Mouse (Mus musculus) cortical plate, adult 2 months (tissue): Measurements from ENCODE around the gene Cpn2. TPM values are rescaled to one million over a fixed set of nuclear protein-coding genes. Genes with fewer than 3 reads are reported as not detected.

Experiments
- H3K27ac ChIP-seq: fragments of 200-500 bp; 2 replicates; pipeline ENCODE4 v1.5.1; 2012; ENCODE audit warnings: low read length, control low read depth, inconsistent platforms; ENCODE audit not compliant: insufficient read depth
- H3K4me1 ChIP-seq: fragments of 200-500 bp; 2 replicates; pipeline ENCODE4 v1.6.1; 2011; ENCODE audit warnings: low read length; ENCODE audit not compliant: control insufficient read depth, insufficient read depth
- H3K4me3 ChIP-seq: fragments of 200-500 bp; 2 replicates; pipeline ENCODE4 v1.5.1; 2011; ENCODE audit warnings: mild to moderate bottlenecking, low read length, control low read depth; ENCODE audit not compliant: insufficient read depth
- CTCF ChIP-seq: fragments of 200-500 bp; IDR thresholded peaks from 2 replicates; pipeline ENCODE4 v1.5.1; 2011; ENCODE audit warnings: mild to moderate bottlenecking, control low read depth, low read length; ENCODE audit not compliant: insufficient read depth; ENCODE audit errors: extremely low read depth
- POLR2A ChIP-seq: fragments of 200-500 bp; IDR thresholded peaks from 2 replicates; pipeline ENCODE4 v1.6.1; 2011; ENCODE audit warnings: mild to moderate bottlenecking, low read length, control low read depth; ENCODE audit not compliant: insufficient read depth; ENCODE audit errors: extremely low read depth
- polyA plus RNA-seq: library from polyadenylated mRNA; depleted of rRNA; stranded (reverse); fragments of >200 nt; gene quantifications from 2 replicates; pipeline ENCODE4 v1.2.3, GENCODE M21; 2012; rRNA removed

Cpn2 gene
- not detected in 2 replicates for polyA plus RNA-seq

GRCm38 (mm10) chr16:30267359-30267758, at the start of gene Cpn2:
Cpn2 (minus strand) TSS chr16:30267499.
- H3K4me3 ChIP-seq = no peak within 1 kb of the TSS
- no peak for TF ChIP-seq CTCF
- no peak for TF ChIP-seq POLR2A
- H3K4me1 ChIP-seq = no peaks in the 10 kb centered on the region; the same call in 1 of the 2 replicates
- no peak within 1 kb of the TSS for H3K27ac ChIP-seq

GRCm38 (mm10) chr16:30314236-30314635, 46.9 kb upstream of the Cpn2 start:
- H3K27ac ChIP-seq = no peak overlapping the region
- H3K4me1 ChIP-seq = no peaks in the 10 kb centered on the region
- TF ChIP-seq POLR2A = no peak
- TF ChIP-seq CTCF = no peak
- no peak overlapping the region for H3K4me3 ChIP-seq

- Histone ChIP-seq H3K4me1 (no peaks in the 10 kb centered on the region), H3K4me3 (peak within 1 kb of the TSS; percentile 29), H3K27ac (no peak within 1 kb of the TSS)
- TF ChIP-seq CTCF (no peak), POLR2A (no peak)
Measured at GRCm38 (mm10) chr16:30310647-30311046, 43.3 kb upstream of the Cpn2 start, which contains the start of gene Gp5. Gp5 (minus strand) TSS chr16:30310779.

GRCm38 (mm10) chr16:30310171-30310515, 42.8 kb upstream of the Cpn2 start:
- Histone ChIP-seq H3K27ac (no peak overlapping the region), H3K4me1 (no peaks in the 10 kb centered on the region), H3K4me3 (no peak overlapping the region; the same call in 1 of the 2 replicates)
- no peak for TF ChIP-seq CTCF
- TF ChIP-seq POLR2A = no peak

GRCm38 (mm10) chr16:30309395-30310170, 42.3 kb upstream of the Cpn2 start:
- TF ChIP-seq CTCF (no peak), POLR2A (peak; percentile 11; the same call in 1 of the 2 replicates)
- no peak overlapping the region for H3K27ac ChIP-seq

GRCm38 (mm10) chr16:30308616-30309394, 41.5 kb upstream of the Cpn2 start:
- H3K4me3 ChIP-seq = peak overlapping the region; percentile 29
- H3K4me1 ChIP-seq = no peaks in the 10 kb centered on the region
- TF ChIP-seq POLR2A = peak; percentile 55
- TF ChIP-seq CTCF = no peak
- H3K27ac ChIP-seq = no peak overlapping the region

More at GRCm38 (mm10) chr16:30309395-30310170, 42.3 kb upstream of the Cpn2 start:
- Histone ChIP-seq H3K4me3 (peak overlapping the region; percentile 29), H3K4me1 (no peaks in the 10 kb centered on the region)

- TF ChIP-seq POLR2A = no peak
- no peak for TF ChIP-seq CTCF
- H3K4me1 ChIP-seq = no peaks in the 10 kb centered on the region
- no peak overlapping the region for H3K27ac ChIP-seq
- H3K4me3 ChIP-seq = peak overlapping the region; percentile 29
Measured at GRCm38 (mm10) chr16:30307961-30308615, 40.8 kb upstream of the Cpn2 start.

GRCm38 (mm10) chr16:30307306-30307705, 40.0 kb upstream of the Cpn2 start:
- Histone ChIP-seq H3K27ac (no peak overlapping the region), H3K4me3 (no peak overlapping the region), H3K4me1 (no peaks in the 10 kb centered on the region)
- no peak for TF ChIP-seq CTCF
- TF ChIP-seq POLR2A = no peak

- TF ChIP-seq CTCF = no peak
- TF ChIP-seq POLR2A = no peak
- no peak overlapping the region for H3K27ac ChIP-seq
- no peak overlapping the region for H3K4me3 ChIP-seq
- no peaks in the 10 kb centered on the region for H3K4me1 ChIP-seq
Measured at GRCm38 (mm10) chr16:30306102-30306501, 38.8 kb upstream of the Cpn2 start.
